Mouse (Mus musculus): ENCODE measurements around the gene Ccdc183.

Gene Ccdc183

GRCm38 (mm10) chr2:25607761-25608622 is 9.5 kb downstream of the Ccdc183 start, which contains the start of gene Rabl6:
Gene Rabl6 (minus strand): TSS chr2:25608521.
- DNase-seq (ENCODE audit: low read depth, low spot score): peak; percentile 91

- no peak for DNase-seq (ENCODE audit: low read depth, low spot score)
These were observed 15.0 kb downstream of the Ccdc183 start for GRCm38 (mm10) chr2:25602526-25602925.

- no peak for DNase-seq (ENCODE audit: low read depth, low spot score)
These were observed 17.4 kb downstream of the Ccdc183 start for GRCm38 (mm10) chr2:25600037-25600436.

- no peak for DNase-seq (ENCODE audit: low read depth, low spot score)
These were observed 18.7 kb downstream of the Ccdc183 start for GRCm38 (mm10) chr2:25598749-25599148.

- no peak for DNase-seq (ENCODE audit: low read depth, low spot score)
These were observed 20.5 kb downstream of the Ccdc183 start for GRCm38 (mm10) chr2:25596765-25597510.

GRCm38 (mm10) chr2:25591863-25592262 is 25.6 kb downstream of the Ccdc183 start:
- DNase-seq (ENCODE audit: low read depth, low spot score): no peak

- DNase-seq (ENCODE audit: low read depth, low spot score): no peak
These were observed 29.1 kb downstream of the Ccdc183 start for GRCm38 (mm10) chr2:25588227-25588907.

GRCm38 (mm10) chr2:25587290-25587689 is 30.2 kb downstream of the Ccdc183 start:
- no peak for DNase-seq (ENCODE audit: low read depth, low spot score)

GRCm38 (mm10) chr2:25585601-25586000 is 31.9 kb downstream of the Ccdc183 start:
- no peak for DNase-seq (ENCODE audit: low read depth, low spot score)

- no peak for DNase-seq (ENCODE audit: low read depth, low spot score)
These were observed 32.6 kb downstream of the Ccdc183 start for GRCm38 (mm10) chr2:25584856-25585255.

- no peak for DNase-seq (ENCODE audit: low read depth, low spot score)
These were observed 33.3 kb downstream of the Ccdc183 start for GRCm38 (mm10) chr2:25584152-25584551.

- DNase-seq (ENCODE audit: low read depth, low spot score): no peak
These were observed 33.9 kb downstream of the Ccdc183 start for GRCm38 (mm10) chr2:25583571-25583970.

GRCm38 (mm10) chr2:25583120-25583481 is 34.4 kb downstream of the Ccdc183 start:
- DNase-seq (ENCODE audit: low read depth, low spot score): no peak

- DNase-seq (ENCODE audit: low read depth, low spot score): no peak
These were observed 34.9 kb downstream of the Ccdc183 start for GRCm38 (mm10) chr2:25582466-25583119.

GRCm38 (mm10) chr2:25581901-25582301 is 35.6 kb downstream of the Ccdc183 start:
- DNase-seq (ENCODE audit: low read depth, low spot score): no peak

- peak; percentile 81 for DNase-seq (ENCODE audit: low read depth, low spot score)
These were observed 36.1 kb downstream of the Ccdc183 start, which contains the start of gene Ajm1 for GRCm38 (mm10) chr2:25581294-25581864. Gene Ajm1 (minus strand): TSS chr2:25581757.

- DNase-seq (ENCODE audit: low read depth, low spot score): no peak
These were observed 36.8 kb downstream of the Ccdc183 start for GRCm38 (mm10) chr2:25580621-25581101.

- DNase-seq (ENCODE audit: low read depth, low spot score): peak; percentile 62
These were observed 37.6 kb downstream of the Ccdc183 start for GRCm38 (mm10) chr2:25579737-25580460.

GRCm38 (mm10) chr2:25578796-25579736 is 38.4 kb downstream of the Ccdc183 start:
- DNase-seq (ENCODE audit: low read depth, low spot score): no peak
